Mouse (Mus musculus) kidney, postnatal 4 days (tissue): ENCODE measurements around the gene Gm4450.
A peak's percentile ranks its signal among the peaks of the same experiment; 100 is the strongest.
"Not testable (repeated sequence)": the region's sequence is repeated elsewhere in the genome, so short reads cannot be mapped to it uniquely, and the experiment has no call there.

Experiments
- DNase-seq, 2 experiments: peaks; one replicate each; pipeline ENCODE4 v3.0.0; 2021; ENCODE audit warnings: mixed read lengths in 2 of 2

The Gm4450 gene

GRCm38 (mm10) chr3:98417328-98417727 lies 39.6 kb downstream of the Gm4450 start:
- peak; percentile 87 to 93 for DNase-seq

GRCm38 (mm10) chr3:98416426-98417250 lies 40.3 kb downstream of the Gm4450 start:
- DNase-seq: peak in 1 of 2 experiments; percentile 29

GRCm38 (mm10) chr3:98414296-98414695 lies 42.6 kb downstream of the Gm4450 start:
- no peak for DNase-seq

GRCm38 (mm10) chr3:98413733-98414132 lies 43.2 kb downstream of the Gm4450 start:
- no peak for DNase-seq

- DNase-seq: not testable (repeated sequence)
Observed at GRCm38 (mm10) chr3:98410619-98411580, 46.0 kb downstream of the Gm4450 start.

GRCm38 (mm10) chr3:98407261-98407780 lies 49.6 kb downstream of the Gm4450 start:
- DNase-seq: not testable (repeated sequence)

GRCm38 (mm10) chr3:98406569-98407144 lies 50.3 kb downstream of the Gm4450 start:
- not testable (repeated sequence) for DNase-seq

- DNase-seq: not testable (repeated sequence)
Observed at GRCm38 (mm10) chr3:98405877-98406276, 51.0 kb downstream of the Gm4450 start.

- DNase-seq: not testable (repeated sequence)
Observed at GRCm38 (mm10) chr3:98404268-98404895, 52.5 kb downstream of the Gm4450 start.
